Mouse (Mus musculus): ENCODE data around the gene Ccdc157. TPM values are rescaled to one million over a fixed set of nuclear protein-coding genes. Genes with fewer than 3 reads are reported as not detected.

The Ccdc157 gene
- polyA plus RNA-seq, 1 experiment from 2014 or later: 9.1 TPM

DNA sequence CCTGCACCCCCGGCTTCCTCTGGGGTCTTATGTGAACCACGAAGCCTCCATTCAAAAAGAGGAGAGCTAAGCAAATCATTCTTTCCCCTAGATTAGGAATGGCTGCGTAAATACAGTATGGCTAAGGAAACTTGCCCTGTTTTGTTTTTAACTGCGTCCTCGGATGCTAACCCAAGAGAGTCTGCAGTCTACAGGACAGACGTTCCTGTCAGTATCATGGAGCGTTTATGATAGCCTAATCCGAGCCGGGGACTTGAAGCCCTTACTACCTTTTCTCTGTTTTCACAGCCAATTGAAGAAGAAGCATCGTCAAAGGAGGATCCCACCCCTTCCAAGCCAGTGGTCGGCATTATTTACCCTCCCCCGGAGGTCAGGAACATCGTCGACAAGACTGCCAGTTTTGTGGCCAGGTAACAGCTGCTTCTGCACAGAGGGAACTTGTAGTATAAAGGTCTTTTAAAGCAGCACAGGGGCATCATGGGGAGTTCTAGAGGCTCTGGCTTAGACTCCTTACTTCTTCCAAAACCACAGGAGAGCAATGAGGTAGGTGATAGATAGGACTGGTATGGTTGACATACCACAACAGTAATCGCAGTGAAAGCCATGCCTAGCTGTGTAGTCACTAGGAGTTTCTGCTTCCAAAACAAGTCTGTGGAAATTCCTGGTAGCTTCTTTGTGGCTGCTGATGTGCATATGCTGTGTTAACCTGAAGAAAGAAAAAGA lies 826 bp upstream of the Ccdc157 start:
- H3K4me1 ChIP-seq (ENCODE audit: control insufficient read depth, insufficient read depth, low read length): peaks cover 32% of the 10 kb centered on the region
- H3K36me3 ChIP-seq (ENCODE audit: control insufficient read depth, insufficient read depth, low read length): peaks cover 4% of the 10 kb centered on the region
- peak overlapping the region; percentile 92 for H3K27ac ChIP-seq (ENCODE audit: low read length)
- no peaks in the 10 kb centered on the region for H3K9me3 ChIP-seq (replicated peaks; ENCODE audit: control insufficient read depth, low read length, poor library complexity, severe bottlenecking)
- 0 out of 2 replicates have a peak, but pooled peaks have one; percentile 6 for ATAC-seq
- peak overlapping the region; percentile 83 for H3K9ac ChIP-seq (ENCODE audit: low read depth, low read length)
- no peaks in the 10 kb centered on the region for H3K27me3 ChIP-seq (ENCODE audit: control insufficient read depth, insufficient read depth, low read depth, low read length)
- H3K4me2 ChIP-seq (ENCODE audit: low read length): peak overlapping the region; percentile 78
- H3K4me3 ChIP-seq (ENCODE audit: low read depth, low read length): peak overlapping the region; percentile 69
- WGBS: 9% methylated on average over 15 of the region's 15 CpGs

DNA sequence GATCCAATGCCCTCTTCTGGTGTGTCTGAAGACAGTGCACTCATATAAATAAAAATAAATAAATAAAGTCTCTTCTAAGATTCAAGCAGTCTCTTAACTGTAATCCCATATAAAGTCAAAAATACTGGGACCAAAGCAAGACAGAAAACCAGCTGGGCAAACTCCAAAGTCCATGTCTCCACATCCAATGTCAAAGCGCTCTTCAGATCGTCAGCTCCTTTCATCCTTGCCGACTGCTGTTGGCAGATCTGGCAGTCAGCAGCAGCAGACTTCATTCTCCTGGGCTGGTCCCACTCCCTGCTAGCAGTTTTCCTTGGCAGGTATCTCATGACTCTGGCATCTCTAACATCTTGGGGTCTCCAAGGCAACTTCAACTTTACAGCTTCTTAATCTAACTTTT lies 1.4 kb downstream of the Ccdc157 start:
- no peak for ATAC-seq
- H3K36me3 ChIP-seq (ENCODE audit: control insufficient read depth, insufficient read depth, low read length): peaks cover 3% of the 10 kb centered on the region; the same call in 1 of the 2 replicates
- no peaks in the 10 kb centered on the region for H3K9me3 ChIP-seq (replicated peaks; ENCODE audit: control insufficient read depth, low read length, poor library complexity, severe bottlenecking)
- 86% methylated on average over 3 of the region's 3 CpGs for WGBS
- H3K27ac ChIP-seq (ENCODE audit: low read length): no peak overlapping the region
- no peaks in the 10 kb centered on the region for H3K27me3 ChIP-seq (ENCODE audit: control insufficient read depth, insufficient read depth, low read depth, low read length)
- H3K4me1 ChIP-seq (ENCODE audit: control insufficient read depth, insufficient read depth, low read length): peaks cover 29% of the 10 kb centered on the region
- H3K9ac ChIP-seq (ENCODE audit: low read depth, low read length): no peak overlapping the region
- H3K4me3 ChIP-seq (ENCODE audit: low read depth, low read length): no peak overlapping the region
- H3K4me2 ChIP-seq (ENCODE audit: low read length): no peak overlapping the region

DNA sequence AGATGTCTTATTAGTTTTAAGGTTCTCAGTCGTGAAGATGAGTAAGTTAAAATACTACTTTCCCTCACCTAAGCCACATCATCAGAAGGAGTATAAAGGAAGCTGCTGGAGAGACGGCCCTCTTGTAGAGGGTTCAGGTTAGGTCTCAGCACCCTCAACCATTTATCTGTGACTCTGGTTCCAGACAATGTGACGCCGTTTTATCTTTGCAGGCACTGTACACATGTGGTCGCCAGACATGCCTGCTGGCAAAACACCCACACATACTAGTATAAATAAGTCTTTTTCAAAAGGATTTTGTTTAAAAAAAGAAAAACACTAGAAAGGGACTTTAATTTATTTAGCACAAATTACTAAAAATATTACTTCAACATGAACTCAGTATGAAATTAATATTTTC lies 4.5 kb downstream of the Ccdc157 start:
- H3K4me3 ChIP-seq (ENCODE audit: low read depth, low read length): no peak overlapping the region
- no peaks in the 10 kb centered on the region for H3K9me3 ChIP-seq (replicated peaks; ENCODE audit: control insufficient read depth, low read length, poor library complexity, severe bottlenecking)
- H3K4me1 ChIP-seq (ENCODE audit: control insufficient read depth, insufficient read depth, low read length): peaks cover 5% of the 10 kb centered on the region; the same call in 1 of the 2 replicates
- H3K27ac ChIP-seq (ENCODE audit: low read length): no peak overlapping the region
- no peak overlapping the region for H3K9ac ChIP-seq (ENCODE audit: low read depth, low read length)
- no peaks in the 10 kb centered on the region for H3K27me3 ChIP-seq (ENCODE audit: control insufficient read depth, insufficient read depth, low read depth, low read length)
- H3K36me3 ChIP-seq (ENCODE audit: control insufficient read depth, insufficient read depth, low read length): no peaks in the 10 kb centered on the region
- H3K4me2 ChIP-seq (ENCODE audit: low read length): no peak overlapping the region
- 88% methylated on average over 5 of the region's 5 CpGs for WGBS
- no peak for ATAC-seq

DNA sequence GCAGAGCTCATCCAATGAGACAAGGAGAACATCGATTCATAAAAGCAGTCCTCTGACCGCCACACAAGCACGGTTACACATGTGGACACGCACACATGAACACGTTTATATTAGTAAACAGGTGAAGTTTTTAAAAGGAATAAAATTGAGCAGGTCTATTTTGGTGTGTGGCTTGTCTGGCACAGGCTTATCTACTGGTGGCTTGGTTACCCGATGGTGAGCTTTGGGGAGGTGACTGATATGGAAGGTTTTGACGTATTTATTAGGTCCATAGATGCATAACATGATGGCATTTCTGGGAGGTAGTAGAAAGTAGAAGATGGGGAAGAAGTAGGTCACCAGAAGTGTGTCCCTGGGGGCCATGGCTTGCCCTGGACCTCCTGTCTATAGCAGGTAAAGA lies 6.4 kb downstream of the Ccdc157 start:
- no peak overlapping the region for H3K4me3 ChIP-seq (ENCODE audit: low read depth, low read length)
- ATAC-seq: no peak
- no peak overlapping the region for H3K4me2 ChIP-seq (ENCODE audit: low read length)
- WGBS: 95% methylated on average over 7 of the region's 7 CpGs
- H3K4me1 ChIP-seq (ENCODE audit: control insufficient read depth, insufficient read depth, low read length): no peaks in the 10 kb centered on the region
- no peaks in the 10 kb centered on the region for H3K36me3 ChIP-seq (ENCODE audit: control insufficient read depth, insufficient read depth, low read length)
- H3K9ac ChIP-seq (ENCODE audit: low read depth, low read length): no peak overlapping the region
- no peaks in the 10 kb centered on the region for H3K27me3 ChIP-seq (ENCODE audit: control insufficient read depth, insufficient read depth, low read depth, low read length)
- H3K27ac ChIP-seq (ENCODE audit: low read length): no peak overlapping the region
- no peaks in the 10 kb centered on the region for H3K9me3 ChIP-seq (replicated peaks; ENCODE audit: control insufficient read depth, low read length, poor library complexity, severe bottlenecking)

DNA sequence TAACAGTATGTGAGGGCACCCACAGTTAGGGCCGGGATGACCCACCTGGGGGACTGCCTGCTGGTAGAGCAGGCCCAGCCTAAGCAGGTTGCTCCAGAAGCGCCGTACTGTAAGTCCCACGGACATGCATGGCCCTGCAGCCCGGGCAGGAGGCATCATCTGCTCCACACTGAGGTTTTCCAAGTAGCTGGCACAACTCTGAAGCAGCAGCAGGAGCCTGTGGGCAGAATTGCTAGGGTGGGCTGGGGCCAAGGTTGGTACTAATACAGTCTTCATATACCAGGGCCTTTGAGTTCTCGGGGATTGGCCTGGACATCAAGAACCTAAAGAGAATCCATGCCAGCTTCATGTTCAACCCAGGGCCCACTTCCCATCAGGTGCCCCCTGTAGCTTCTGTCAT lies 10.2 kb downstream of the Ccdc157 start:
- Histone ChIP-seq H3K36me3 (ENCODE audit: control insufficient read depth, insufficient read depth, low read length) (0 out of 2 replicates have a peak, but pooled peaks cover 4% of the 10 kb centered on the region), H3K4me1 (ENCODE audit: control insufficient read depth, insufficient read depth, low read length) (no peaks in the 10 kb centered on the region), H3K27me3 (ENCODE audit: control insufficient read depth, insufficient read depth, low read depth, low read length) (no peaks in the 10 kb centered on the region), H3K9ac (ENCODE audit: low read depth, low read length) (no peak overlapping the region), H3K4me3 (ENCODE audit: low read depth, low read length) (no peak overlapping the region), H3K9me3 (replicated peaks; ENCODE audit: control insufficient read depth, low read length, poor library complexity, severe bottlenecking) (no peaks in the 10 kb centered on the region), H3K4me2 (ENCODE audit: low read length) (no peak overlapping the region), H3K27ac (ENCODE audit: low read length) (no peak overlapping the region)
- WGBS: 88% methylated on average over 6 of the region's 6 CpGs
- ATAC-seq: no peak

DNA sequence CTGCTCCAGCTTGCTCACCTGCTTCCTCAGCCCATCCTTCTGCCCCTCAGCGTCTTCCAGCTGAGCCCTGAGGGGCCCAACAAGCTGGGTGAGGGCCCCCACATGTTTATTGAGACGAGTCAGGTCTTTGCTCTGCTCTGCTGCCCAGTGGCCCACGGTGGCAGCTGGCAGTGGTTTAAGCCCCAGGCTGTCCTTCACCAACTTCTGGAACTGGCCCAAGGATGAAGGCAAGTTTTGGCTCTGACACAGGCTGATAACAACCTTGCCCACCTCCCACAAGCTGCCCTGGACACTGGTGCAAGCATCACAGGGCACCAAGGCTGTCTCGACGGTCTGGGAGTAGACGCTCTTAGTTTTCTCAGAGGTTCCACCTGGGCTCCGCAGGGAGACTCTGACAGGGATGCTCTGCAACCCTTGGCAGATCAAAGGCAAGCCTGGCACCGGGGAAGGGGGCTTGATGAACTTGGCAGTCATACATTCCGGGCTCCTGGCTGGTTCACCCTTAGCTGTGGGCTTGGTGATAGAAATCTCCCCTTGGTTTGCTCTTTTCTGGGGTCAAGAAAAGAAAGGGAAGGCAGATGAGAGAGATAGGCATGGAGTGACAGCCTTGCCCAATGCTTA lies 11.4 kb downstream of the Ccdc157 start:
- Histone ChIP-seq H3K4me2 (ENCODE audit: low read length) (no peak overlapping the region), H3K4me3 (ENCODE audit: low read depth, low read length) (no peak overlapping the region), H3K27me3 (ENCODE audit: control insufficient read depth, insufficient read depth, low read depth, low read length) (no peaks in the 10 kb centered on the region), H3K36me3 (ENCODE audit: control insufficient read depth, insufficient read depth, low read length) (0 out of 2 replicates have a peak, but pooled peaks cover 4% of the 10 kb centered on the region), H3K9me3 (replicated peaks; ENCODE audit: control insufficient read depth, low read length, poor library complexity, severe bottlenecking) (no peaks in the 10 kb centered on the region), H3K4me1 (ENCODE audit: control insufficient read depth, insufficient read depth, low read length) (no peaks in the 10 kb centered on the region), H3K27ac (ENCODE audit: low read length) (no peak overlapping the region), H3K9ac (ENCODE audit: low read depth, low read length) (no peak overlapping the region)
- no peak for ATAC-seq
- 90% methylated on average over 9 of the region's 9 CpGs for WGBS

DNA sequence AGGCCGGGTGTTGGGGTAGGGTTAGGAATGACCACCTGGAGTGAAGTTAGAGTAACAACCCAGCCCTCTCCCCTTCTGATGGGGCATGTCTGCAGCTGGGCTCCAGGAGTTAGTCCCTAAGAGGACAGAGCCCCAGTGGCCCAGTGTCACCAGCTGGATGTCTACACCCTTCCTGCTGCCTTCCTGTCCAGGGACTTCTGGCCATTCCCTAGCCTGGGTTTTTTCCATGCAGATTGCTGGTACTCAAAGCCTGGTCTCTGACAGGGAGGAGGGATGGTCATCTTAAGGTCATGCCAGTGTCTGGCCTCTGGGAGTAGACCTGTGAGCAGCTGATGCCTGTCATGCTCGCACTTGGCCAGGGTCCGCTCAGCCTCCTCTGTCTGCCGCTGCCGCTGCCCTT lies 12.0 kb downstream of the Ccdc157 start:
- Histone ChIP-seq H3K27ac (ENCODE audit: low read length) (no peak overlapping the region), H3K9me3 (replicated peaks; ENCODE audit: control insufficient read depth, low read length, poor library complexity, severe bottlenecking) (no peaks in the 10 kb centered on the region), H3K36me3 (ENCODE audit: control insufficient read depth, insufficient read depth, low read length) (peaks cover 7% of the 10 kb centered on the region; the same call in 1 of the 2 replicates), H3K4me1 (ENCODE audit: control insufficient read depth, insufficient read depth, low read length) (no peaks in the 10 kb centered on the region), H3K4me3 (ENCODE audit: low read depth, low read length) (no peak overlapping the region), H3K4me2 (ENCODE audit: low read length) (no peak overlapping the region), H3K27me3 (ENCODE audit: control insufficient read depth, insufficient read depth, low read depth, low read length) (no peaks in the 10 kb centered on the region), H3K9ac (ENCODE audit: low read depth, low read length) (no peak overlapping the region)
- 89% methylated on average over 5 of the region's 5 CpGs for WGBS
- no peak for ATAC-seq

DNA sequence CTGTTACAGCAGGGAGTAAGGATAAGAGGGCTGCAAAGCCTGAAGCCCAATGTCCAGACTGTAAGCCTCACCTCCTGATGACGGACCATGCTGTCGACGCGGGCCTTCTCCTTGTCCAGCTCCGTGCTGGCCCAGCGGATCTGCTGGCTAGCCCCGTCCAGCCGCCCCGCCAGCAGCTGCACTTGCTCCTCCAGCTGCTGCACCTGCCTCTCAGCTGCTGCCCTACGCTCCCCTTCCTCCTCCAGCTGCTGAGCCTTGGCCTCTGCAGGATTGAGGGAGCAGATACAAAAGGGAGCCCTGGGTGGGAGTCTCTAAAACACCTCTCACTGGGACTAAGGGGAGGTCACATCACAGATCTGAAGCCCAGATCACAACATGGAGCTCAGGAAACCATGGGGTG lies 13.0 kb downstream of the Ccdc157 start:
- H3K4me1 ChIP-seq (ENCODE audit: control insufficient read depth, insufficient read depth, low read length): no peaks in the 10 kb centered on the region
- no peak overlapping the region for H3K27ac ChIP-seq (ENCODE audit: low read length)
- H3K4me3 ChIP-seq (ENCODE audit: low read depth, low read length): no peak overlapping the region
- peaks cover 16% of the 10 kb centered on the region for H3K36me3 ChIP-seq (ENCODE audit: control insufficient read depth, insufficient read depth, low read length)
- no peak overlapping the region for H3K4me2 ChIP-seq (ENCODE audit: low read length)
- no peaks in the 10 kb centered on the region for H3K9me3 ChIP-seq (replicated peaks; ENCODE audit: control insufficient read depth, low read length, poor library complexity, severe bottlenecking)
- 86% methylated on average over 10 of the region's 10 CpGs for WGBS
- no peak overlapping the region for H3K9ac ChIP-seq (ENCODE audit: low read depth, low read length)
- ATAC-seq: no peak
- H3K27me3 ChIP-seq (ENCODE audit: control insufficient read depth, insufficient read depth, low read depth, low read length): no peaks in the 10 kb centered on the region

DNA sequence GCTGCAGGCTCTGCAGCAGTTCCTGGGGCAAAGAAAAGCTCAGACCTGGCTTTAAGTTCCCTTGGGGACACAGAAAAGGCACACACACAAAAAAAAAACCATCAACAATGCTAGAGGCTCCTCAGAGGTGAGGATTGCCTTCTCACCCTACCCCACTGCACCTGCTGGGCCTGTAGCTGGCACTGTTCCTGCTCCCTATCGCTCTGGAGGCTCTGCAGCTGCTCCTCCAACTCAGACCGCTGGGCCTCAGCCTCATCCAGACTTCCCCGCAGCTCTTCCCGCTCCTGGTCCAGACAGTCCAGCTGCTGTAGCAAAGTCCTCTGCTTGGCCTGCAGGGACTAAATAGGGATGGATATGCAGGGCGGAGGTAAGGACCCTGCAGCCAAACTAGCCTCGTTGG lies 13.7 kb downstream of the Ccdc157 start:
- H3K4me2 ChIP-seq (ENCODE audit: low read length): no peak overlapping the region
- ATAC-seq: no peak
- H3K4me3 ChIP-seq (ENCODE audit: low read depth, low read length): no peak overlapping the region
- H3K27me3 ChIP-seq (ENCODE audit: control insufficient read depth, insufficient read depth, low read depth, low read length): no peaks in the 10 kb centered on the region
- no peaks in the 10 kb centered on the region for H3K4me1 ChIP-seq (ENCODE audit: control insufficient read depth, insufficient read depth, low read length)
- no peak overlapping the region for H3K9ac ChIP-seq (ENCODE audit: low read depth, low read length)
- WGBS: 79% methylated on average over 6 of the region's 6 CpGs
- no peak overlapping the region for H3K27ac ChIP-seq (ENCODE audit: low read length)
- peaks cover 17% of the 10 kb centered on the region for H3K36me3 ChIP-seq (ENCODE audit: control insufficient read depth, insufficient read depth, low read length)
- H3K9me3 ChIP-seq (replicated peaks; ENCODE audit: control insufficient read depth, low read length, poor library complexity, severe bottlenecking): no peaks in the 10 kb centered on the region
